Mouse (Mus musculus) spleen, postnatal 36 days (tissue): Measurements from ENCODE around the gene Arf6.
"Not testable (repeated sequence)": the region's sequence is repeated elsewhere in the genome, so short reads cannot be mapped to it uniquely, and the experiment has no call there.

Experiments
- DNase-seq, 2 experiments: peaks; one replicate each; pipeline ENCODE4 v3.0.0; 2022; ENCODE audit warnings: low spot score in 2 of 2, mixed read lengths in 1 of 2

Gene Arf6

GRCm38 (mm10) chr12:69371854-69372671, at the start of gene Arf6, which contains the start of gene Gm9887:
TSS of gene Arf6 (plus strand) at chr12:69372150.
TSS of gene Gm9887 (minus strand) at chr12:69372458.
- peak; percentile 99 for DNase-seq

GRCm38 (mm10) chr12:69331187-69331586, 40.8 kb upstream of the Arf6 start:
- DNase-seq: peak in 1 of 2 experiments; percentile 11

- DNase-seq: no peak
Measured at GRCm38 (mm10) chr12:69332147-69332546, 39.8 kb upstream of the Arf6 start.

- DNase-seq: peak in 1 of 2 experiments; percentile 22
Measured at GRCm38 (mm10) chr12:69333547-69333946, 38.4 kb upstream of the Arf6 start.

GRCm38 (mm10) chr12:69349928-69350327, 22.0 kb upstream of the Arf6 start:
- no peak for DNase-seq

GRCm38 (mm10) chr12:69351685-69352084, 20.3 kb upstream of the Arf6 start:
- no peak for DNase-seq

- peak; percentile 85 to 89 for DNase-seq
Measured at GRCm38 (mm10) chr12:69356546-69357299, 15.2 kb upstream of the Arf6 start, which contains the start of gene Nemf. TSS of gene Nemf (minus strand) at chr12:69357165.

GRCm38 (mm10) chr12:69357300-69357646, 14.7 kb upstream of the Arf6 start:
- no peak for DNase-seq

- peak; percentile 63 to 75 for DNase-seq
Measured at GRCm38 (mm10) chr12:69360655-69360996, 11.3 kb upstream of the Arf6 start.

GRCm38 (mm10) chr12:69360997-69361899, 10.7 kb upstream of the Arf6 start:
- DNase-seq: peak; percentile 99

- DNase-seq: no peak
Measured at GRCm38 (mm10) chr12:69361919-69362318, 10.0 kb upstream of the Arf6 start.

- no peak for DNase-seq
Measured at GRCm38 (mm10) chr12:69362388-69362787, 9.6 kb upstream of the Arf6 start.

- not testable (repeated sequence) for DNase-seq
Measured at GRCm38 (mm10) chr12:69363110-69363509, 8.8 kb upstream of the Arf6 start.

GRCm38 (mm10) chr12:69363899-69364762, 7.8 kb upstream of the Arf6 start:
- DNase-seq: peak; percentile 81 to 87

GRCm38 (mm10) chr12:69365757-69366156, 6.2 kb upstream of the Arf6 start:
- no peak for DNase-seq

- DNase-seq: no peak
Measured at GRCm38 (mm10) chr12:69366424-69366823, 5.5 kb upstream of the Arf6 start.

- DNase-seq: no peak
Measured at GRCm38 (mm10) chr12:69367557-69367956, 4.4 kb upstream of the Arf6 start.

GRCm38 (mm10) chr12:69370936-69371335, 1.0 kb upstream of the Arf6 start:
- DNase-seq: no peak

GRCm38 (mm10) chr12:69371421-69371853, 513 bp upstream of the Arf6 start:
- DNase-seq: peak; percentile 81 to 88

- DNase-seq: peak in 1 of 2 experiments; percentile 6
Measured at GRCm38 (mm10) chr12:69372731-69373331, 881 bp downstream of the Arf6 start.
